Comparison of ENCODE assay signal across 8 mouse cellular contexts in the genomic region with DNA sequence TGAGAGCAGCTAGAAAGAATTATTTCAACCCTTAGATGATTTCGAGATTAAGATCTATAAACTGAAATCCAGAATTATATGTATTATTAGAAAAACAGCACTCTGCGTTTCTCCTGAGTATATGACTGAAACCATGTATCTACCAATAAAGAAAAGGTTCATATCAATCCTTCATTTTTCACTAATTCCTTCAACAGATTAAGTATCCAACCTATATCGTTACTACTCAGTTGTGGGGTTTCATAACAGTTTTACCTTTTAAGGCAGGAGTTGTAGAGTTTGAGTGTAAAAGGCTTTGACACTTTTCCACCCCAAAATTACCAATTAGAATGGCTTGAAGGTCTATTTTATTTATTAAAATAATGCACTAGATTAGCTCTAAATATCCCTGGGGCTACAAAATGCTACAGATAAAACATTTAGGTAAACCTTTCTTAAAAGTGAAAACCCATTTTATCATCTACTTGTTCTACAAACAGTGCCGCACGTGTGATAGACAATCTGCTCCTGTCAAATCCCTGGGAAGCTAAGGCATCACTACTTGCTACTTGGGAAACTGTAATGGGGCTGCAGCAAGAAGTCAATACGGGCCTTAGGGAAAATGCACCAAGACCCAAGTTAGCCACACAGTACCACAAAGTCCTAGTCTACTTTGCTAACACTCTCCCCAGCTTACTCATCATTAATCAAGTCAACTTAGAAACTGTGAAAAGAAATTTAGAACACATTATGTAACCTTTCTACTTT. TPM values are rescaled to one million over a fixed set of nuclear protein-coding genes. Genes with fewer than 3 reads are reported as not detected.
DNase-seq lines count a peak whose midpoint lies in the region; ATAC-seq lines count a peak whose summit lies in the region.

No protein-coding gene starts in this region.

- peaks cover 17% of the 10 kb centered on the region for H3K4me1 ChIP-seq in lung, embryonic 16.5 days (replicated peaks; ENCODE audit: control insufficient read depth, insufficient read depth, low read length)
- peaks cover 11% of the 10 kb centered on the region; the same call in 1 of the 2 replicates for H3K4me1 ChIP-seq in embryonic facial prominence, embryonic 12.5 days
- peaks cover 14% of the 10 kb centered on the region for H3K4me1 ChIP-seq in limb, embryonic 10.5 days
- peaks cover 11% of the 10 kb centered on the region for H3K4me1 ChIP-seq in stomach, embryonic 14.5 days (ENCODE audit: control insufficient read depth, insufficient read depth, low read length)

- 24% methylated on average over 6 of the region's 6 CpGs for WGBS in lung, embryonic 16.5 days
- WGBS in embryonic facial prominence, embryonic 12.5 days: 46% methylated on average over 6 of the region's 6 CpGs
- 58% methylated on average over 6 of the region's 6 CpGs for WGBS in limb, embryonic 10.5 days
- 29% methylated on average over 6 of the region's 6 CpGs for WGBS in stomach, embryonic 14.5 days

- no peaks in the 10 kb centered on the region for H3K27me3 ChIP-seq in lung, embryonic 16.5 days (ENCODE audit: control insufficient read depth, insufficient read depth, low read depth, low read length)
- no peaks in the 10 kb centered on the region for H3K27me3 ChIP-seq in embryonic facial prominence, embryonic 12.5 days
- H3K27me3 ChIP-seq in limb, embryonic 10.5 days (ENCODE audit: low read depth, poor library complexity, severe bottlenecking): no peaks in the 10 kb centered on the region
- no peaks in the 10 kb centered on the region for H3K27me3 ChIP-seq in stomach, embryonic 14.5 days (ENCODE audit: control insufficient read depth, insufficient read depth, low read length)

- peak overlapping the region; percentile 63 for H3K4me2 ChIP-seq in lung, embryonic 16.5 days (ENCODE audit: low read depth, low read length)
- peak overlapping the region; percentile 73 for H3K4me2 ChIP-seq in embryonic facial prominence, embryonic 12.5 days (replicated peaks)
- H3K4me2 ChIP-seq in stomach, embryonic 14.5 days (replicated peaks; ENCODE audit: low read depth, low read length): peak overlapping the region; percentile 82

- DNase-seq in lung, postnatal 36 days: no peak
- no peak for DNase-seq in limb, embryonic 10.5 days (ENCODE audit: low spot score)
- DNase-seq in adrenal gland, adult 18-20 months (ENCODE audit: low spot score in 2 of 2): no peak
- DNase-seq in retina, embryonic 14.5 days (ENCODE audit: low spot score): no peak
- no peak for DNase-seq in gastrocnemius, adult 8-10 months (ENCODE audit: low spot score in 2 of 2)

- no peaks in the 10 kb centered on the region for H3K9me3 ChIP-seq in lung, embryonic 16.5 days (ENCODE audit: control insufficient read depth, low read length)
- H3K9me3 ChIP-seq in embryonic facial prominence, embryonic 12.5 days: no peaks in the 10 kb centered on the region
- H3K9me3 ChIP-seq in limb, embryonic 10.5 days (replicated peaks): no peaks in the 10 kb centered on the region
- H3K9me3 ChIP-seq in stomach, embryonic 14.5 days (ENCODE audit: control insufficient read depth, low read depth, low read length): no peaks in the 10 kb centered on the region

- peak overlapping the region; percentile 44 for H3K4me3 ChIP-seq in lung, embryonic 16.5 days (ENCODE audit: low read length)
- H3K4me3 ChIP-seq in embryonic facial prominence, embryonic 12.5 days: peak overlapping the region; percentile 28
- peak overlapping the region; percentile 96 for H3K4me3 ChIP-seq in limb, embryonic 10.5 days
- H3K4me3 ChIP-seq in stomach, embryonic 14.5 days (ENCODE audit: low read depth, low read length): peak overlapping the region; percentile 100

- H3K27ac ChIP-seq in lung, embryonic 16.5 days (ENCODE audit: low read length): no peak overlapping the region
- H3K27ac ChIP-seq in embryonic facial prominence, embryonic 12.5 days: no peak overlapping the region
- H3K27ac ChIP-seq in limb, embryonic 10.5 days: no peak overlapping the region
- no peak overlapping the region for H3K27ac ChIP-seq in stomach, embryonic 14.5 days (ENCODE audit: low read length)

- ATAC-seq in lung, embryonic 16.5 days (ENCODE audit: low read depth): no peak
- ATAC-seq in embryonic facial prominence, embryonic 12.5 days (ENCODE audit: insufficient number of reproducible peaks, insufficient read depth, low FRiP score, low TSS enrichment): no peak
- ATAC-seq in stomach, embryonic 14.5 days (ENCODE audit: insufficient number of reproducible peaks, insufficient read depth, low FRiP score, low read depth): no peak

- peak overlapping the region; percentile 57; the same call in 1 of the 2 replicates for H3K9ac ChIP-seq in lung, embryonic 16.5 days (ENCODE audit: low read length)
- peak overlapping the region; percentile 36; the same call in 1 of the 2 replicates for H3K9ac ChIP-seq in embryonic facial prominence, embryonic 12.5 days
- peak overlapping the region; percentile 99; the same call in 1 of the 2 replicates for H3K9ac ChIP-seq in stomach, embryonic 14.5 days (replicated peaks; ENCODE audit: low read depth, low read length)

- H3K36me3 ChIP-seq in lung, embryonic 16.5 days (ENCODE audit: control insufficient read depth, insufficient read depth, low read length): no peaks in the 10 kb centered on the region
- 0 out of 2 replicates have a peak, but pooled peaks cover 2% of the 10 kb centered on the region for H3K36me3 ChIP-seq in embryonic facial prominence, embryonic 12.5 days
- peaks cover 17% of the 10 kb centered on the region for H3K36me3 ChIP-seq in limb, embryonic 10.5 days
- no peaks in the 10 kb centered on the region for H3K36me3 ChIP-seq in stomach, embryonic 14.5 days (ENCODE audit: control insufficient read depth, insufficient read depth, low read length)

RNA-seq across cellular contexts. Expression of gene Eif3a, which starts 2.1 kb away (rescaled TPM):
- 125 TPM in 2 replicates for polyA plus RNA-seq in lung, embryonic 16.5 days (2015; fragmentation: Nextera tagmentation; extraction: Ambion mirVana)
- polyA plus RNA-seq in embryonic facial prominence, embryonic 12.5 days (2016; fragmentation: Nextera tagmentation; extraction: Ambion mirVana): 130 and 150 TPM in 2 replicates
- polyA plus RNA-seq in limb, embryonic 10.5 days (2016; fragmentation: Nextera tagmentation; extraction: Ambion mirVana): 156 and 175 TPM in 2 replicates
- polyA plus RNA-seq in stomach, embryonic 14.5 days (2014; fragmentation: Nextera tagmentation; extraction: Ambion mirVana): 186 and 189 TPM in 2 replicates
- 100 to 1,000 TPM; 147 to 186 TPM for total RNA-seq in adrenal gland, adult 18-20 months (2021)
- 10 to 100 TPM; 73.2 to 97.8 (median 91.5) TPM for total RNA-seq in gastrocnemius, adult 8-10 months (2022)

RNA-seq across cellular contexts. Expression of gene Fam45a, which starts 23.0 kb away (rescaled TPM):
- polyA plus RNA-seq in lung, embryonic 16.5 days (2015; fragmentation: Nextera tagmentation; extraction: Ambion mirVana): 30.9 and 33.7 TPM in 2 replicates
- polyA plus RNA-seq in embryonic facial prominence, embryonic 12.5 days (2016; fragmentation: Nextera tagmentation; extraction: Ambion mirVana): 35.3 and 37.1 TPM in 2 replicates
- polyA plus RNA-seq in limb, embryonic 10.5 days (2016; fragmentation: Nextera tagmentation; extraction: Ambion mirVana): 22.0 and 25.8 TPM in 2 replicates
- 37.2 and 41.2 TPM in 2 replicates for polyA plus RNA-seq in stomach, embryonic 14.5 days (2014; fragmentation: Nextera tagmentation; extraction: Ambion mirVana)
- total RNA-seq in adrenal gland, adult 18-20 months (2021): 10 to 100 TPM; 39.1 to 40.5 TPM
- total RNA-seq in gastrocnemius, adult 8-10 months (2022): 10 to 100 TPM in 1 of 4 experiments, 1 to 10 TPM in 3; 7.8 to 10.3 (median 9.5) TPM

RNA-seq across cellular contexts. Expression of gene Nanos1, which starts 32.6 kb away (rescaled TPM):
- 1.1 TPM in 2 replicates for polyA plus RNA-seq in lung, embryonic 16.5 days (2015; fragmentation: Nextera tagmentation; extraction: Ambion mirVana)
- polyA plus RNA-seq in embryonic facial prominence, embryonic 12.5 days (2016; fragmentation: Nextera tagmentation; extraction: Ambion mirVana): 2.3 and 3.6 TPM in 2 replicates
- 1.0 and 1.1 TPM in 2 replicates for polyA plus RNA-seq in limb, embryonic 10.5 days (2016; fragmentation: Nextera tagmentation; extraction: Ambion mirVana)
- 1.5 and 1.8 TPM in 2 replicates for polyA plus RNA-seq in stomach, embryonic 14.5 days (2014; fragmentation: Nextera tagmentation; extraction: Ambion mirVana)
- 1 to 10 TPM; 1.6 TPM for total RNA-seq in adrenal gland, adult 18-20 months (2021)
- under 1 TPM in 1 of 4 experiments, not detected in 3; 0.11 TPM for total RNA-seq in gastrocnemius, adult 8-10 months (2022)

Comparison
In these comparisons a context has a peak if more than half of its experiments do, and no peak if none do; other contexts are left out.
1. H3K4me3 ChIP-seq: peak in every context shown above with its lines; median percentile 100 in stomach, embryonic 14.5 days; 96 in limb, embryonic 10.5 days; 44 in lung, embryonic 16.5 days; 28 in embryonic facial prominence, embryonic 12.5 days.
2. H3K9ac ChIP-seq: peak in every context shown above with its lines; median percentile 99 in stomach, embryonic 14.5 days; 57 in lung, embryonic 16.5 days; 36 in embryonic facial prominence, embryonic 12.5 days.